Mouse (Mus musculus): Measurements from ENCODE around the gene Prl3d1. TPM values are rescaled to one million over a fixed set of nuclear protein-coding genes. Genes with fewer than 3 reads are reported as not detected.

Prl3d1 gene
- not detected for total RNA-seq (2023)

GRCm38 (mm10) chr13:27093890-27094289 lies at the start of gene Prl3d1:
Gene Prl3d1, plus strand, starts transcription at chr13:27094190.

GRCm38 (mm10) chr13:27057270-27057669 lies 36.7 kb upstream of the Prl3d1 start, which contains the start of gene Prl:
Gene Prl, plus strand, starts transcription at chr13:27057570.

GRCm38 (mm10) chr13:27121398-27121797 lies 27.4 kb downstream of the Prl3d1 start, which contains the start of gene Prl3d2:
Gene Prl3d2, plus strand, starts transcription at chr13:27121698.

Other genes with a start within 250 kb of the Prl3d1 start
- not detected for gene Prl, start 36.6 kb upstream of the Prl3d1 start, total RNA-seq (2023)
- gene Prl3d2, start 27.5 kb downstream of the Prl3d1 start, total RNA-seq (2023), result not detected
- gene Prl3d3, start 62.6 kb downstream of the Prl3d1 start, total RNA-seq (2023), result not detected
- not detected for gene Prl3c1, start 102.5 kb downstream of the Prl3d1 start, total RNA-seq (2023)
- gene Prl3b1, start 147.7 kb downstream of the Prl3d1 start, total RNA-seq (2023), result not detected
- not detected for gene Prl3a1, start 165.2 kb downstream of the Prl3d1 start, total RNA-seq (2023)
- not detected for gene Prl6a1, start 218.4 kb downstream of the Prl3d1 start, total RNA-seq (2023)

Measured in B cell, adult 67 days (primary cell).